Mouse (Mus musculus) embryonic facial prominence, embryonic 11.5 days (tissue): ENCODE data around the gene Gm8693. TPM values are rescaled to one million over a fixed set of nuclear protein-coding genes. Genes with fewer than 3 reads are reported as not detected.
"Not testable (repeated sequence)": the region's sequence is repeated elsewhere in the genome, so short reads cannot be mapped to it uniquely, and the experiment has no call there.

ENCODE experiments used
- ATAC-seq: fragments of 200-750 bp; cut with Nextera tagmentation; replicated peaks from 2 replicates; pipeline ENCODE4 v1.8.0; 2017; ENCODE audit warnings: low read depth; ENCODE audit not compliant: insufficient number of reproducible peaks, low FRiP score, low TSS enrichment
- DNase-seq: peaks from one replicate; pipeline ENCODE4 v3.0.0-alpha.2; 2015; ENCODE audit warnings: low spot score
- H3K27ac ChIP-seq: fragments of 300-500 bp; sonication (generic); replicated peaks from 2 replicates; pipeline ENCODE4 v1.5.1; 2014; ENCODE audit warnings: mild to moderate bottlenecking, low read depth, low read length, control low read depth
- H3K27me3 ChIP-seq: fragments of 300-500 bp; sonication (generic); 2 replicates; pipeline ENCODE4 v1.6.1; 2014; ENCODE audit warnings: mild to moderate bottlenecking, low read length, moderate library complexity, mixed read lengths; ENCODE audit not compliant: control insufficient read depth, insufficient read depth
- H3K36me3 ChIP-seq: fragments of 300-500 bp; sonication (generic); replicated peaks from 2 replicates; pipeline ENCODE4 v1.6.1; 2014; ENCODE audit warnings: low read depth, mild to moderate bottlenecking, low read length, moderate library complexity, mixed read lengths; ENCODE audit not compliant: control insufficient read depth, insufficient read depth
- H3K4me1 ChIP-seq: fragments of 300-500 bp; sonication (generic); 2 replicates; pipeline ENCODE4 v1.6.1; 2014; ENCODE audit warnings: low read length, mixed read lengths; ENCODE audit not compliant: control insufficient read depth, insufficient read depth
- H3K4me2 ChIP-seq: fragments of 300-500 bp; sonication (generic); 2 replicates; pipeline ENCODE4 v1.6.1; 2014; ENCODE audit warnings: low read depth, mild to moderate bottlenecking, control low read depth, low read length, moderate library complexity
- H3K4me3 ChIP-seq: fragments of 300-500 bp; sonication (generic); 2 replicates; pipeline ENCODE4 v1.5.1; 2014; ENCODE audit warnings: low read depth, low read length, control low read depth
- H3K9ac ChIP-seq: fragments of 300-500 bp; sonication (generic); replicated peaks from 2 replicates; pipeline ENCODE4 v1.6.1; 2014; ENCODE audit warnings: mild to moderate bottlenecking, control low read depth, low read length
- H3K9me3 ChIP-seq: fragments of 300-500 bp; sonication (generic); replicated peaks from 2 replicates; pipeline ENCODE4 v1.6.1; 2016; ENCODE audit warnings: mild to moderate bottlenecking, low read length, inconsistent platforms, mixed read lengths; ENCODE audit not compliant: control insufficient read depth
- WGBS: fragments of 180-500 bp; shearing (Covaris S2); extraction: QIAGEN DNeasy Blood & Tissue Kit; methylation state at CpG from one replicate; pipeline ENCODE4 v1.1.7; 2014; 5-methylcytosine and 5-hydroxymethylcytosine counted together
- polyA plus RNA-seq: library from polyadenylated mRNA; unstranded; fragments of >200 nt; fragmentation: Nextera tagmentation; extraction: Ambion mirVana; gene quantifications from 2 replicates; pipeline ENCODE4 v1.2.1, GENCODE M21; 2014

Gm8693 gene
- polyA plus RNA-seq: not detected in 2 replicates

DNA sequence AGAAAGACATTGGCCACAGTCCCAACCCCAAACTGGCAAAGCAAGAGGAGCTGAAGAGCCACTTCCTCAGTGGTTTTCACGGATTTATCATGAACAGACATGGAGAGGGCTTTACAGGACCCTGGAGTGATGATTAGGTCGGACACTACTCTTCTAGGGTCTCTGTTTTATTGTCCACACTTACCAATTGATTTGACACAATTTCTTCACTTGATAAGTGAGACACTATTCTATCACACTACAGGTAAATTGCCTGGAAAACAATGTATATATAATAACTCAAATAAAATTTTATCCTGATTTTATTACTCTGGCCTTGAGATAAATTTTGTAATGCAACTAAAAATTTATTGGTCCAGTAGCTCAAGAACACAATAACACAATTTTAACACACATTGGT lies at the start of gene Gm8693:
Gene Gm8693, minus strand, starts transcription at position 101 of the 400 bp plus-strand sequence.
- H3K9ac ChIP-seq, H3K4me3 ChIP-seq, H3K4me2 ChIP-seq, H3K4me1 ChIP-seq, H3K27me3 ChIP-seq, DNase-seq, H3K9me3 ChIP-seq, H3K27ac ChIP-seq, ATAC-seq, H3K36me3 ChIP-seq: not testable (repeated sequence)
- WGBS: no CpG with 5 or more reads among the region's 2 CpGs

DNA sequence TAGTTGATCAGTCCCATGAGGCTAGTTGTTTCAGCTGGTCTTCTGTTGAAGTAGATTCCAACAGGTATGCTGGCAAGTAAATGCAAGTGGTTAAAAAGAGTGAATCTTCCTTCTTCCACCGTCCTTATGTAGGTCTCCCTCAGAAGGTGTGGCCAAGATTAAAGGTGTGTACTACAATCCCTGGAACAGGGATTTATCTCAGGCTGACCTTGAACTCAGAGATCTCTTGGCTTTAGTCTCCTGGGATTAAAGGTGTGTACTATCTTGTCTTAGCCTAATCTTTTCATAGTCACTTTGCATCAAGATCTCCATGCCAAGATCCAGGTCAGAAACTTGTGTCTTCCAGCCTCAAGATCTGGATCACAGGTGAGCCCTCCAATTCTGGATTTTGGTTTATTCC lies 27.5 kb upstream of the Gm8693 start, which contains the start of gene Gm4567:
Gene Gm4567, minus strand, starts transcription at position 101 of the 400 bp plus-strand sequence.
- not testable (repeated sequence) for ATAC-seq, H3K4me1 ChIP-seq, H3K4me2 ChIP-seq, DNase-seq, H3K9ac ChIP-seq, H3K9me3 ChIP-seq, H3K4me3 ChIP-seq, H3K27ac ChIP-seq, H3K36me3 ChIP-seq, H3K27me3 ChIP-seq
- WGBS: no CpG with 5 or more reads among the region's 1 CpGs

DNA sequence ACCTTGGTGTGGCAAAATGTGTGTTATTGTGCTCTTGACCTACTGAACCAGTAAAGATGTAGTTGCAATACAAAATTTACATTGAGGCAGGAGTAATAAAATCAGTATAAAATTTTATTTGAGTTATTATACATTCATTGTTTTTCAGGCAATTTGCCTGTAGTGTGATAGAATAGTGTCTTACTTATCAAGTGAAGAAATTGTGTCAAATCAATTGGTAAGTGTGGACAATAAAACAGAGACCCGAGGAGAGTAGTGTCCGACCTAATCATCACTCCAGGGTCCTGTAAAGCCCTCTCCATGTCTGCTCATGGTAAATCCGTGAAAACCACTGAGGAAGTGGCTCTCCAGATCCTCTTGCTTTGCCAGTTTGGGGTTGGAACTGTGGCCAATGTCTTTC lies 34.4 kb downstream of the Gm8693 start, which contains the start of gene Vmn1r155:
Gene Vmn1r155, plus strand, starts transcription at position 301 of the 400 bp plus-strand sequence.
- not testable (repeated sequence) for H3K9ac ChIP-seq, H3K27ac ChIP-seq, H3K36me3 ChIP-seq, DNase-seq, H3K4me3 ChIP-seq, H3K27me3 ChIP-seq, H3K4me2 ChIP-seq, ATAC-seq, H3K4me1 ChIP-seq, H3K9me3 ChIP-seq
- WGBS: no CpG with 5 or more reads among the region's 3 CpGs

Other genes with a start within 250 kb of the Gm8693 start
- not detected in 2 replicates for gene Gm10665, start 228.2 kb downstream of the Gm8693 start, polyA plus RNA-seq
- not detected in 2 replicates for gene Vmn1r151, start 192.6 kb downstream of the Gm8693 start, polyA plus RNA-seq
- not detected in 2 replicates for gene Vmn1r152, start 169.3 kb downstream of the Gm8693 start, polyA plus RNA-seq
- gene Gm8677, start 157.4 kb downstream of the Gm8693 start, polyA plus RNA-seq: not detected in 2 replicates
- gene Gm4201, start 127.0 kb downstream of the Gm8693 start, polyA plus RNA-seq: not detected in 2 replicates
- gene Gm4565, start 104.2 kb downstream of the Gm8693 start, polyA plus RNA-seq: not detected in 2 replicates
- not detected in 2 replicates for gene Vmn1r155, start 34.3 kb downstream of the Gm8693 start, polyA plus RNA-seq
- gene Gm4567, start 27.4 kb upstream of the Gm8693 start, polyA plus RNA-seq: not detected in 2 replicates
- gene Vmn1r157, start 69.4 kb upstream of the Gm8693 start, polyA plus RNA-seq: not detected in 2 replicates
- not detected in 2 replicates for gene Vmn1r158, start 98.5 kb upstream of the Gm8693 start, polyA plus RNA-seq
- not detected in 2 replicates for gene Vmn1r159, start 151.3 kb upstream of the Gm8693 start, polyA plus RNA-seq
- not detected in 2 replicates for gene Vmn1r160, start 178.9 kb upstream of the Gm8693 start, polyA plus RNA-seq